Mouse (Mus musculus) lung, embryonic 14.5 days (tissue): ENCODE results near the gene Arl14ep. TPM values are rescaled to one million over a fixed set of nuclear protein-coding genes. Genes with fewer than 3 reads are reported as not detected.
"Not testable (repeated sequence)": the region's sequence is repeated elsewhere in the genome, so short reads cannot be mapped to it uniquely, and the experiment has no call there.

Source experiments
- ATAC-seq: fragments of 200-750 bp; cut with Nextera tagmentation; 2 replicates; pipeline ENCODE4 v1.8.0; 2017; ENCODE audit warnings: mild to moderate bottlenecking, moderate TSS enrichment, moderate library complexity; ENCODE audit not compliant: insufficient read depth
- DNase-seq: peaks from one replicate; pipeline ENCODE4 v3.0.0-alpha.2; 2015
- H3K27ac ChIP-seq: fragments of 300-500 bp; sonication (generic); 2 replicates; pipeline ENCODE4 v1.5.1; 2014; ENCODE audit warnings: low read depth, mild to moderate bottlenecking, moderate library complexity
- H3K27me3 ChIP-seq: fragments of 300-500 bp; sonication (generic); 2 replicates; pipeline ENCODE4 v1.6.1; 2014; ENCODE audit warnings: low read length, control low read depth; ENCODE audit not compliant: insufficient read depth
- H3K36me3 ChIP-seq: fragments of 300-500 bp; sonication (generic); 2 replicates; pipeline ENCODE4 v1.6.1; 2014; ENCODE audit warnings: control low read depth; ENCODE audit not compliant: insufficient read depth
- H3K4me1 ChIP-seq: fragments of 300-500 bp; sonication (generic); 2 replicates; pipeline ENCODE4 v1.6.1; 2014; ENCODE audit warnings: antibody characterized with exemption, control low read depth; ENCODE audit not compliant: insufficient read depth
- H3K4me2 ChIP-seq: fragments of 300-500 bp; sonication (generic); 2 replicates; pipeline ENCODE4 v1.6.1; 2014; ENCODE audit warnings: mild to moderate bottlenecking
- H3K4me3 ChIP-seq: fragments of 300-500 bp; sonication (generic); 2 replicates; pipeline ENCODE4 v1.5.1; 2014; ENCODE audit warnings: low read depth, low read length
- H3K9ac ChIP-seq: fragments of 300-500 bp; sonication (generic); 2 replicates; pipeline ENCODE4 v1.6.1; 2014
- H3K9me3 ChIP-seq: fragments of 300-500 bp; sonication (generic); 2 replicates; pipeline ENCODE4 v1.6.1; 2016; ENCODE audit warnings: low read depth, low read length, control low read depth
- CTCF ChIP-seq: IDR thresholded peaks from 2 replicates; pipeline ENCODE4 v1.5.1; 2016; ENCODE audit warnings: antibody characterized with exemption, low read depth
- WGBS: fragments of 180-500 bp; shearing (Covaris S2); extraction: QIAGEN DNeasy Blood & Tissue Kit; methylation state at CpG from one replicate; pipeline ENCODE4 v1.1.7; 2014; 5-methylcytosine and 5-hydroxymethylcytosine counted together
- polyA plus RNA-seq: library from polyadenylated mRNA; unstranded; fragments of >200 nt; fragmentation: Nextera tagmentation; extraction: Ambion mirVana; gene quantifications from 2 replicates; pipeline ENCODE4 v1.2.1, GENCODE M21; 2014

Arl14ep gene
- 44.8 and 48.3 TPM in 2 replicates for polyA plus RNA-seq

GRCm38 (mm10) chr2:106973959-106974639, at the start of gene Arl14ep:
Arl14ep (minus strand) TSS chr2:106974424.
- Histone ChIP-seq H3K4me1 (0 out of 2 replicates have a peak, but pooled peaks cover 6% of the 10 kb centered on the region), H3K36me3 (peaks cover under 1% of the 10 kb centered on the region; the same call in 1 of the 2 replicates), H3K9me3 (no peaks in the 10 kb centered on the region), H3K4me3 (peak within 1 kb of the TSS; percentile 74), H3K27ac (peak within 1 kb of the TSS; percentile 59; the same call in 1 of the 2 replicates), H3K9ac (peak within 1 kb of the TSS; percentile 92), H3K4me2 (peak within 1 kb of the TSS; percentile 66), H3K27me3 (no peaks in the 10 kb centered on the region)
- DNase-seq (peak; percentile 91), ATAC-seq (peak; percentile 99)
- under 1% methylated on average over 36 of the region's 36 CpGs for WGBS
- no peak for TF ChIP-seq CTCF

GRCm38 (mm10) chr2:107022713-107023112, 48.5 kb upstream of the Arl14ep start:
- no peaks in the 10 kb centered on the region for H3K27me3 ChIP-seq
- ATAC-seq (no peak), DNase-seq (no peak)
- H3K4me2 ChIP-seq, result no peak overlapping the region
- no peak overlapping the region for H3K9ac ChIP-seq
- no peak for TF ChIP-seq CTCF
- H3K27ac ChIP-seq, result no peak overlapping the region
- no peaks in the 10 kb centered on the region for H3K4me1 ChIP-seq
- no peak overlapping the region for H3K4me3 ChIP-seq
- 93% methylated on average over 5 of the region's 5 CpGs for WGBS
- H3K9me3 ChIP-seq, result no peaks in the 10 kb centered on the region
- H3K36me3 ChIP-seq, result no peaks in the 10 kb centered on the region

- no peak overlapping the region for H3K4me3 ChIP-seq
- no peak overlapping the region for H3K9ac ChIP-seq
- no peaks in the 10 kb centered on the region for H3K27me3 ChIP-seq
- H3K36me3 ChIP-seq, result no peaks in the 10 kb centered on the region
- DNase-seq (no peak), ATAC-seq (no peak)
- H3K27ac ChIP-seq, result no peak overlapping the region
- WGBS, result 56% methylated on average over 2 of the region's 2 CpGs
- no peaks in the 10 kb centered on the region for H3K9me3 ChIP-seq
- H3K4me2 ChIP-seq, result no peak overlapping the region
- TF ChIP-seq CTCF, result no peak
- no peaks in the 10 kb centered on the region for H3K4me1 ChIP-seq
These were observed 45.1 kb upstream of the Arl14ep start for GRCm38 (mm10) chr2:107019331-107019730.

GRCm38 (mm10) chr2:107013161-107013560, 38.9 kb upstream of the Arl14ep start:
- ATAC-seq (no peak), DNase-seq (no peak)
- H3K27me3 ChIP-seq, result no peaks in the 10 kb centered on the region
- H3K4me2 ChIP-seq, result no peak overlapping the region
- H3K4me3 ChIP-seq, result no peak overlapping the region
- 74% methylated on average over 4 of the region's 4 CpGs for WGBS
- no peaks in the 10 kb centered on the region for H3K4me1 ChIP-seq
- H3K27ac ChIP-seq, result no peak overlapping the region
- no peak for TF ChIP-seq CTCF
- H3K9me3 ChIP-seq, result no peaks in the 10 kb centered on the region
- no peaks in the 10 kb centered on the region for H3K36me3 ChIP-seq
- no peak overlapping the region for H3K9ac ChIP-seq

GRCm38 (mm10) chr2:107012318-107012717, 38.1 kb upstream of the Arl14ep start:
- Histone ChIP-seq H3K4me3 (no peak overlapping the region), H3K9ac (no peak overlapping the region), H3K9me3 (no peaks in the 10 kb centered on the region), H3K36me3 (no peaks in the 10 kb centered on the region), H3K27me3 (no peaks in the 10 kb centered on the region), H3K4me1 (no peaks in the 10 kb centered on the region), H3K4me2 (no peak overlapping the region), H3K27ac (no peak overlapping the region)
- no peak for DNase-seq
- no peak for ATAC-seq
- WGBS, result 63% methylated on average over 4 of the region's 4 CpGs
- no peak for TF ChIP-seq CTCF

- Histone ChIP-seq H3K27ac (no peak overlapping the region), H3K4me3 (no peak overlapping the region), H3K9ac (no peak overlapping the region), H3K4me2 (no peak overlapping the region), H3K27me3 (no peaks in the 10 kb centered on the region), H3K9me3 (no peaks in the 10 kb centered on the region), H3K36me3 (no peaks in the 10 kb centered on the region), H3K4me1 (no peaks in the 10 kb centered on the region)
- WGBS, result 79% methylated on average over 6 of the region's 6 CpGs
- DNase-seq (peak; percentile 18), ATAC-seq (no peak)
- TF ChIP-seq CTCF, result no peak
These were observed 35.9 kb upstream of the Arl14ep start for GRCm38 (mm10) chr2:107010160-107010559.

- no peak overlapping the region for H3K4me3 ChIP-seq
- no peak overlapping the region for H3K4me2 ChIP-seq
- no peaks in the 10 kb centered on the region for H3K27me3 ChIP-seq
- no peak overlapping the region for H3K9ac ChIP-seq
- no peaks in the 10 kb centered on the region for H3K4me1 ChIP-seq
- DNase-seq (no peak), ATAC-seq (no peak)
- 63% methylated on average over 3 of the region's 3 CpGs for WGBS
- TF ChIP-seq CTCF, result no peak
- no peaks in the 10 kb centered on the region for H3K36me3 ChIP-seq
- H3K27ac ChIP-seq, result no peak overlapping the region
- no peaks in the 10 kb centered on the region for H3K9me3 ChIP-seq
These were observed 32.2 kb upstream of the Arl14ep start for GRCm38 (mm10) chr2:107006378-107006777.

GRCm38 (mm10) chr2:107005876-107006275, 31.7 kb upstream of the Arl14ep start:
- WGBS, result 64% methylated on average over 4 of the region's 4 CpGs
- not testable (repeated sequence) for DNase-seq, H3K27ac ChIP-seq, H3K36me3 ChIP-seq, H3K4me3 ChIP-seq, H3K9ac ChIP-seq, ATAC-seq, H3K4me1 ChIP-seq, H3K27me3 ChIP-seq, H3K4me2 ChIP-seq, H3K9me3 ChIP-seq
